Mouse (Mus musculus) CD4-positive helper T cell, adult 2 months (primary cell): Measurements from ENCODE around the gene Olfr743.
"Not testable (repeated sequence)": the region's sequence is repeated elsewhere in the genome, so short reads cannot be mapped to it uniquely, and the experiment has no call there.

Experiments used
- DNase-seq: peaks from one replicate; pipeline ENCODE4 v3.0.0-alpha.2; 2012; ENCODE audit warnings: low read depth, missing footprints, low spot score

Gene Olfr743

DNA sequence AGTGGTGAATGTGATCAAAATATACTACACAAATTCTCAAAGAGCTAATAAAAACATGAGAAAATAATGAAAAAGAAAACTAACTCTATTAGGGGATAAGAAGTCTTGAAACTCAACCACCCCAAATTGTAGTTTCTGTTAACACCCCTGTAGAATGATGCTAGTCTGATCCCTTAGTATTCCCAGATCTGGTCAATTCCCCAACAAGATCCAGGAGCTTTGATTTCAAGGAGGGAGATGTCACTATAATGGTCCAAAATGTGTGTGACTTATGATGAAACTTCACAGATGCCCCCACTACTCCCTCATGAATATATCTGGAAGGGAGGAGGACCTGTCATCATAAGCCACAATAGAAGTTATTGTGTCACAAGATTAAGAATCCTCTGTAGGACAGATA, at the start of gene Olfr743:
Gene Olfr743 (plus strand): TSS at position 301 of the 400 bp plus-strand sequence.
- DNase-seq, result no peak

DNA sequence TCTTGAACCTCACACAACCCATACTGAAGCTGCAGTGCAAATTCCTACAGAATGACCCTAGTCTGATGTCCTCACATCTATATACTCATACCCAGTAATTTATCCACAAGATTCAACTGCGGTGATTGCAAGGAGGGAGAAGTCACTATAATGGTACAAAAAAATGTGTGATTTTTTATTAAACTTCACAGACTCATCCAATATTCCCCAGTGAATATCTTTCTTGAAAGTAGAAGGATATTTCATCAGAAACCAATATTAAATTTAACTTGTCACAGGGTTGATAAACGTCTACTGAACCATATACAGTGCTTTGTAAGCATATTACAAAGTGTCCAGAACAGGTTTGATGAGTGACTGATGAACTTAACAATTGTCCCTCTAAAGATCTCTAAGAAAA, 49.2 kb upstream of the Olfr743 start, which contains the start of gene Olfr741:
Gene Olfr741 (plus strand): TSS at position 301 of the 400 bp plus-strand sequence.
- DNase-seq, result no peak

DNA sequence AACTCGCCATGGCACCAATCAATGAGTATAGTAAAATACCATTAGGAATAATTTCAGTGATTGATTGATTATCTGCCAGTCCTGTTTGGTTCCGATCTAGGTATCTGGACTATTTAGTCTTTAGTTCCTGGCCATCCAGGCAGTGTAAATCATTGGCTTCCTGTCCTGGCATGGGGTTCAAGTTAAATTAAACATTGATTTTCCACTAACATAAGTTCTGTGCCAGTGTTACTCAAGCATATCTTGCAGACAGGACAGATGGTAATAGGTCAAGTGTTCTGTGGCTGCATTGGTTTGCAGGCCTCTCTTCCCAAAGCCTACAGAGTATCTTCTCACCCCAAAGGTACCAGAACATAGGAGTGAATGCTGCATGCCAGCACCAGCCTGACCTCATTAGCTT, 43.2 kb upstream of the Olfr743 start:
- DNase-seq, result no peak

DNA sequence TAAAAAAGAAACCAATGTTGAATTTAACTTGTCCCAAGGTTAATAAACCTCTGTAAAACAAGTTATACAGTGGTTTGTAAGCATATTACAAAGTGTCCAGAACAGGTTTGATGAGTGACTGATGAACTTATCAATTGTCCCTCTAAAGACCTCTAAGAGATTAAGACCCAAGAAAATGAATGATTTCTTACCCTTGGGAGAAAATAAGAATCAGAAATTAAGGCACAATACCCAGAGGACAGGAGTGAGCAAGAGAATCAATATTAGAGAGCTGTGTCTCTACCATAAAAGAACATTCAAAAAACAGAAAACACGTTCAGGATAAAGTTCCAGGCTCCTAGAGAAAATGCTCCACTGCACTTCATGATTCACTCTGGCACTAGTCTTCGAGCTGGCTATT, 18.3 kb upstream of the Olfr743 start, which contains the start of gene Olfr742:
Gene Olfr742 (plus strand): TSS at position 301 of the 400 bp plus-strand sequence.
- DNase-seq, result no peak

DNA sequence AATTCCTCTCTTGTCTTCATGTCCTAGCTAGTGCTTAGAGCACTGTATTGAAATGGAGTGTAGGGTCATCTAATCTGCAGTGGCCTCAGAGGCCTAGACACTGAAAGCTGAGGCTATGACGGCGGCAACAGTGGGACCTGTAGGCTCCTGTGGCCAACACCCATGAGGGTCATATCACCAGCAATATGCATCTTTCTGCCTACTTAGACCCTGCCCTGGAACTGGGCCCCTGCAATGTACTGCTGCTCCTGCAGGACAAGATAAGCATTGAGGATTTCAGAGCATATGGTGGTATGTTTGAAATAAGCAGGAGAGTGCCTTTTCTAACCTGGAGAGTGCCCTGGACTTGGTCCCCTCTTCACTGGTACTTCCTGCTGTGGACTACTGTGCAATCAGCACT, 31.1 kb downstream of the Olfr743 start:
- no peak for DNase-seq

DNA sequence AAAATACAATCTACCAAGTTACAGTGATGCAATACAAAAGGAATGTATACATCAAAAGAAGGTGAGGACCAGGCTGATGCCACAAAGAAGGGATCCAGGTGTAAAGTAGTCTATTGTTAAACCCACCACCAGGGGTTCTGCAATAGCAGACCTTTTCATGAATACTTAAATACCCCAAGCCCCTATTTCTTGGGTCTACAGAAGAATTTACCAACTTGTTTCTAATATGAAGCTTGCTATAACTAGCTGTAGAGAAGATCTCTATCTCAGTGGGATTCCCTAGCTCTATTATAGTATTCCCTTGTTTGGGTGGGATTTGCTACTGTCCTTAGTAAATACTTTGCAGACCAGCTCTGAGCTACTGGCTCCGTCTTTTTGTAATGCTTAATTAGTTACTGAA, 51.4 kb downstream of the Olfr743 start:
- not testable (repeated sequence) for DNase-seq
